Mouse (Mus musculus): ENCODE results near the gene Batf.

GRCm38 (mm10) chr12:85659319-85659718 lies 27.1 kb upstream of the Batf start:
- no peak for TF ChIP-seq CTCF (conservative IDR thresholded peaks at IDR 0.05; ENCODE audit: low read length)
- no peak for TF ChIP-seq POU5F1 (IDR thresholded peaks at IDR 0.05; ENCODE audit: borderline replicate concordance, low read length)
- no peak for TF ChIP-seq NANOG (IDR thresholded peaks at IDR 0.05; ENCODE audit: borderline replicate concordance, low read length)

Measured in E14TG2a.4 (cell line).